ENCODE assay signal across 15 mouse cellular contexts in genomic region chr12:117257921-117258497, GRCm38 (mm10).
DNase-seq lines count a peak whose midpoint lies in the region; ATAC-seq lines count a peak whose summit lies in the region.
"Had no signal": no experiment of that assay in that cellular context is flagged by ENCODE, and none has a peak within 500 bp of the region (broad histone marks: within the 10 kb centered on the region; RNA-seq: fewer than 3 reads in every experiment).

No protein-coding gene starts in this region.

- no peak overlapping the region for H3K4me2 ChIP-seq in kidney, embryonic 15.5 days
- H3K4me2 ChIP-seq in hindbrain, embryonic 11.5 days (replicated peaks; ENCODE audit: low read depth, low read length), result no peak overlapping the region
- no peak overlapping the region for H3K4me2 ChIP-seq in midbrain, embryonic 14.5 days (ENCODE audit: low read length)
- H3K4me2 ChIP-seq: embryonic facial prominence, embryonic 13.5 days; intestine, embryonic 15.5 days; limb, embryonic 12.5 days had no signal

- no peak overlapping the region for H3K9ac ChIP-seq in kidney, embryonic 15.5 days
- peak overlapping the region; percentile 40 for H3K9ac ChIP-seq in hindbrain, embryonic 11.5 days (ENCODE audit: low read depth, low read length)
- H3K9ac ChIP-seq in midbrain, embryonic 14.5 days (replicated peaks; ENCODE audit: low read length), result no peak overlapping the region
- H3K9ac ChIP-seq: embryonic facial prominence, embryonic 13.5 days; intestine, embryonic 15.5 days; limb, embryonic 12.5 days had no signal

- ATAC-seq in kidney, embryonic 15.5 days (replicated peaks; ENCODE audit: low FRiP score), result 0 out of 2 replicates have a peak, but pooled peaks have one; percentile 26
- peak; percentile 18; the same call in 1 of the 2 replicates for ATAC-seq in hindbrain, embryonic 11.5 days (ENCODE audit: low FRiP score)
- peak; percentile 4; the same call in 1 of the 2 replicates for ATAC-seq in midbrain, embryonic 14.5 days (ENCODE audit: low FRiP score, low TSS enrichment)
- ATAC-seq: intestine, embryonic 15.5 days; Patski had no signal

- H3K27me3 ChIP-seq in kidney, embryonic 15.5 days, result 0 out of 2 replicates have a peak, but pooled peaks cover 8% of the 10 kb centered on the region
- H3K27me3 ChIP-seq in embryonic facial prominence, embryonic 10.5 days (replicated peaks; ENCODE audit: low read depth, poor library complexity, severe bottlenecking), result peaks cover 12% of the 10 kb centered on the region
- H3K27me3 ChIP-seq in hindbrain, embryonic 11.5 days (ENCODE audit: control insufficient read depth, insufficient read depth, low read length), result no peaks in the 10 kb centered on the region
- no peaks in the 10 kb centered on the region for H3K27me3 ChIP-seq in midbrain, embryonic 14.5 days (ENCODE audit: control insufficient read depth, insufficient read depth, low read length)
- H3K27me3 ChIP-seq: embryonic facial prominence, embryonic 13.5 days; intestine, embryonic 15.5 days; limb, embryonic 12.5 days had no signal

- no peak overlapping the region for H3K27ac ChIP-seq in kidney, embryonic 15.5 days
- H3K27ac ChIP-seq in embryonic facial prominence, embryonic 10.5 days (replicated peaks), result peak overlapping the region; percentile 84
- H3K27ac ChIP-seq in hindbrain, embryonic 11.5 days (ENCODE audit: low read depth, low read length), result peak overlapping the region; percentile 93
- peak overlapping the region; percentile 94 for H3K27ac ChIP-seq in midbrain, embryonic 14.5 days (replicated peaks; ENCODE audit: low read depth, low read length)
- H3K27ac ChIP-seq: embryonic facial prominence, embryonic 13.5 days; gastrocnemius, adult 2 months; intestine, embryonic 15.5 days; limb, embryonic 12.5 days had no signal

- 61% methylated on average over 12 of the region's 12 CpGs for whole genome bisulfite sequencing in kidney, embryonic 15.5 days
- WGBS in embryonic facial prominence, embryonic 10.5 days, result 37% methylated on average over 12 of the region's 12 CpGs
- 30% methylated on average over 12 of the region's 12 CpGs for WGBS in hindbrain, embryonic 11.5 days
- WGBS in midbrain, embryonic 14.5 days, result 4% methylated on average over 12 of the region's 12 CpGs

- H3K4me1 ChIP-seq in kidney, embryonic 15.5 days, result peaks cover 5% of the 10 kb centered on the region
- peaks cover 47% of the 10 kb centered on the region for H3K4me1 ChIP-seq in embryonic facial prominence, embryonic 10.5 days
- H3K4me1 ChIP-seq in hindbrain, embryonic 11.5 days (replicated peaks; ENCODE audit: control insufficient read depth, insufficient read depth, low read length), result peaks cover 15% of the 10 kb centered on the region
- peaks cover 58% of the 10 kb centered on the region for H3K4me1 ChIP-seq in midbrain, embryonic 14.5 days (ENCODE audit: control insufficient read depth, insufficient read depth, low read length)
- H3K4me1 ChIP-seq: intestine, embryonic 15.5 days had no signal

- H3K9me3 ChIP-seq in kidney, embryonic 15.5 days (replicated peaks), result no peaks in the 10 kb centered on the region
- no peaks in the 10 kb centered on the region for H3K9me3 ChIP-seq in embryonic facial prominence, embryonic 10.5 days
- no peaks in the 10 kb centered on the region for H3K9me3 ChIP-seq in hindbrain, embryonic 11.5 days (ENCODE audit: control insufficient read depth, low read length)
- H3K9me3 ChIP-seq in midbrain, embryonic 14.5 days (ENCODE audit: control insufficient read depth, low read length), result no peaks in the 10 kb centered on the region
- H3K9me3 ChIP-seq: embryonic facial prominence, embryonic 13.5 days; intestine, embryonic 15.5 days; limb, embryonic 12.5 days had no signal

- H3K4me3 ChIP-seq in kidney, embryonic 15.5 days (replicated peaks), result no peak overlapping the region
- no peak overlapping the region for H3K4me3 ChIP-seq in embryonic facial prominence, embryonic 10.5 days
- H3K4me3 ChIP-seq in hindbrain, embryonic 11.5 days (ENCODE audit: low read depth, low read length), result no peak overlapping the region
- H3K4me3 ChIP-seq in midbrain, embryonic 14.5 days (replicated peaks; ENCODE audit: low read depth, low read length), result no peak overlapping the region
- H3K4me3 ChIP-seq: embryonic facial prominence, embryonic 13.5 days; gastrocnemius, adult 2 months; intestine, embryonic 15.5 days; limb, embryonic 12.5 days; myocyte had no signal

- DNase-seq in kidney, adult 11 months, result no peak
- no peak for DNase-seq in embryonic facial prominence, embryonic 10.5 days (ENCODE audit: low spot score)
- DNase-seq in hindbrain, embryonic 11.5 days (ENCODE audit: low spot score), result peak; percentile 31
- no peak for DNase-seq in midbrain, embryonic 14.5 days
- DNase-seq in embryo, embryonic 10.5 days (ENCODE audit: low spot score), result no peak
- DNase-seq in lung, postnatal 10 days, result no peak
- no peak for DNase-seq in thymus, adult 18-20 months
- DNase-seq: adrenal gland, adult 8-10 months; gastrocnemius, adult 2 months had no signal

- no peaks in the 10 kb centered on the region for H3K36me3 ChIP-seq in kidney, embryonic 15.5 days
- H3K36me3 ChIP-seq in embryonic facial prominence, embryonic 10.5 days (replicated peaks), result peaks cover 31% of the 10 kb centered on the region
- no peaks in the 10 kb centered on the region for H3K36me3 ChIP-seq in hindbrain, embryonic 11.5 days (ENCODE audit: control insufficient read depth, insufficient read depth, low read length)
- H3K36me3 ChIP-seq in midbrain, embryonic 14.5 days (ENCODE audit: control insufficient read depth, insufficient read depth, low read length), result peaks cover 46% of the 10 kb centered on the region
- H3K36me3 ChIP-seq: embryonic facial prominence, embryonic 13.5 days; intestine, embryonic 15.5 days; limb, embryonic 12.5 days had no signal
